Mouse (Mus musculus): ENCODE measurements around the gene Syne1.

The Syne1 gene

GRCm38 (mm10) chr10:5312437-5312836, 238.8 kb downstream of the Syne1 start:
- in situ Hi-C loops (cut with MboI, MseI): no loop called here

GRCm38 (mm10) chr10:5309961-5310713, 241.1 kb downstream of the Syne1 start:
- in situ Hi-C loops (cut with MboI, MseI): no loop called here

GRCm38 (mm10) chr10:5309398-5309797, 241.9 kb downstream of the Syne1 start:
- in situ Hi-C loops (cut with MboI, MseI): no loop called here

- in situ Hi-C loops (cut with MboI, MseI): no loop called here
These were observed 245.7 kb downstream of the Syne1 start for GRCm38 (mm10) chr10:5305555-5305954.

GRCm38 (mm10) chr10:5295291-5295891, 255.9 kb downstream of the Syne1 start:
- in situ Hi-C loops (cut with MboI, MseI): no loop called here

- in situ Hi-C loops (cut with MboI, MseI): no loop called here
These were observed 261.7 kb downstream of the Syne1 start for GRCm38 (mm10) chr10:5289575-5289909.

GRCm38 (mm10) chr10:5288716-5289574, 262.3 kb downstream of the Syne1 start:
- in situ Hi-C loops (cut with MboI, MseI): no loop called here

- in situ Hi-C loops (cut with MboI, MseI): no loop called here
These were observed 263.0 kb downstream of the Syne1 start for GRCm38 (mm10) chr10:5288262-5288661.

GRCm38 (mm10) chr10:5275769-5276168, 275.5 kb downstream of the Syne1 start:
- in situ Hi-C loops (cut with MboI, MseI): no loop called here

- in situ Hi-C loops (cut with MboI, MseI): no loop called here
These were observed 280.6 kb downstream of the Syne1 start for GRCm38 (mm10) chr10:5270641-5271040.

- in situ Hi-C loops (cut with MboI, MseI): no loop called here
These were observed 286.9 kb downstream of the Syne1 start for GRCm38 (mm10) chr10:5264418-5264817.

- in situ Hi-C loops (cut with MboI, MseI): no loop called here
These were observed 288.6 kb downstream of the Syne1 start for GRCm38 (mm10) chr10:5262636-5263035.

GRCm38 (mm10) chr10:5256686-5257085, 294.6 kb downstream of the Syne1 start:
- in situ Hi-C loops (cut with MboI, MseI): no loop called here

GRCm38 (mm10) chr10:5253752-5254151, 297.5 kb downstream of the Syne1 start:
- in situ Hi-C loops (cut with MboI, MseI): no loop called here

- in situ Hi-C loops (cut with MboI, MseI): no loop called here
These were observed 300.6 kb downstream of the Syne1 start for GRCm38 (mm10) chr10:5250702-5251101.

GRCm38 (mm10) chr10:5239680-5240079, 311.6 kb downstream of the Syne1 start:
- in situ Hi-C loops (cut with MboI, MseI): no loop called here

- in situ Hi-C loops (cut with MboI, MseI): no loop called here
These were observed 314.4 kb downstream of the Syne1 start for GRCm38 (mm10) chr10:5236926-5237325.

GRCm38 (mm10) chr10:5236171-5236570, 315.1 kb downstream of the Syne1 start:
- in situ Hi-C loops (cut with MboI, MseI): no loop called here

GRCm38 (mm10) chr10:5234721-5235501, 316.4 kb downstream of the Syne1 start:
- in situ Hi-C loops (cut with MboI, MseI): no loop called here

- in situ Hi-C loops (cut with MboI, MseI): no loop called here
These were observed 322.2 kb downstream of the Syne1 start for GRCm38 (mm10) chr10:5229129-5229528.

GRCm38 (mm10) chr10:5227395-5228076, 323.7 kb downstream of the Syne1 start:
- in situ Hi-C loops (cut with MboI, MseI): no loop called here

Data from T-helper 17 cell (primary cell).